Mouse (Mus musculus) limb, embryonic 11.5 days (tissue): ENCODE measurements around the gene Cadm1. TPM values are rescaled to one million over a fixed set of nuclear protein-coding genes. Genes with fewer than 3 reads are reported as not detected.

Experiments
- ATAC-seq: fragments of 200-750 bp; cut with Nextera tagmentation; 2 replicates; pipeline ENCODE4 v1.8.0; 2017; ENCODE audit warnings: low read depth; ENCODE audit not compliant: insufficient number of reproducible peaks, low FRiP score, low TSS enrichment
- DNase-seq: peaks from one replicate; pipeline ENCODE4 v3.0.0-alpha.2; 2015; ENCODE audit warnings: low spot score
- H3K27ac ChIP-seq: fragments of 300-500 bp; sonication (generic); replicated peaks from 2 replicates; pipeline ENCODE4 v1.5.1; 2014; ENCODE audit warnings: low read depth, mild to moderate bottlenecking, low read length
- H3K27me3 ChIP-seq: fragments of 300-500 bp; sonication (generic); 2 replicates; pipeline ENCODE4 v1.6.1; 2014; ENCODE audit warnings: mild to moderate bottlenecking, low read length, mixed read lengths; ENCODE audit not compliant: control insufficient read depth, insufficient read depth
- H3K36me3 ChIP-seq: fragments of 300-500 bp; sonication (generic); 2 replicates; pipeline ENCODE4 v1.6.1; 2014; ENCODE audit warnings: mild to moderate bottlenecking, low read length, moderate library complexity, mixed read lengths; ENCODE audit not compliant: control insufficient read depth, insufficient read depth
- H3K4me1 ChIP-seq: fragments of 300-500 bp; sonication (generic); 2 replicates; pipeline ENCODE4 v1.6.1; 2014; ENCODE audit warnings: low read length, mixed read lengths; ENCODE audit not compliant: control insufficient read depth, insufficient read depth
- H3K4me2 ChIP-seq: fragments of 300-500 bp; sonication (generic); 2 replicates; pipeline ENCODE4 v1.6.1; 2014; ENCODE audit warnings: low read depth, mild to moderate bottlenecking, moderate library complexity; ENCODE audit not compliant: severe bottlenecking
- H3K4me3 ChIP-seq: fragments of 300-500 bp; sonication (generic); 2 replicates; pipeline ENCODE4 v1.5.1; 2014; ENCODE audit warnings: low read depth, low read length
- H3K9ac ChIP-seq: fragments of 300-500 bp; sonication (generic); 2 replicates; pipeline ENCODE4 v1.6.1; 2014; ENCODE audit warnings: mild to moderate bottlenecking, low read length
- H3K9me3 ChIP-seq: fragments of 300-500 bp; sonication (generic); 2 replicates; pipeline ENCODE4 v1.6.1; 2016; ENCODE audit warnings: low read length; ENCODE audit not compliant: control insufficient read depth
- WGBS: fragments of 180-500 bp; shearing (Covaris S2); extraction: QIAGEN DNeasy Blood & Tissue Kit; methylation state at CpG from one replicate; pipeline ENCODE4 v1.1.7; 2014; 5-methylcytosine and 5-hydroxymethylcytosine counted together
- polyA plus RNA-seq: library from polyadenylated mRNA; unstranded; fragments of >200 nt; fragmentation: Nextera tagmentation; extraction: Ambion mirVana; gene quantifications from 2 replicates; pipeline ENCODE4 v1.2.1, GENCODE M21; 2014

Gene Cadm1
- polyA plus RNA-seq, 1 experiment from 2014 or later: 57.3 TPM

DNA sequence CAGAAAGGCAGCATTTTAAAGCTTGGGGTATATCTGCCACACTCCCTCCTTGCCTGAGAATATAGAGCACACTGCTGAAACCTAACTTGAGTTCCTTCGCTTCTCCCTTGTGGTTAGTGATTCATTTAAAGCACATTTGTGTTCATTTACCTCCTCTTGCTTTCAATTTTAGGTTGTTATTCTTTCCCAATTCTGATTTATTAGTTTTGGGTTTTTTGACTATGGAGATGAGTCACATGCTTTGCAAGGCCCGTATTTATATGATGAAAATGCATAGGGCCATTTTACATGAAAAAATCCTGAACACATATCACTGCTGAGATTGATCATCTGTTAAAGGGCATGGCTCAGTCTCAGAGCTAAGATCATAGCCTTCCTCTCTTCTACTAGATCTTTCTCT, 115.1 kb downstream of the Cadm1 start:
- DNase-seq: no peak
- Histone ChIP-seq H3K9ac (no peak overlapping the region), H3K9me3 (no peaks in the 10 kb centered on the region), H3K4me3 (no peak overlapping the region), H3K4me2 (no peak overlapping the region), H3K4me1 (peaks cover 6% of the 10 kb centered on the region; the same call in 1 of the 2 replicates), H3K27me3 (no peaks in the 10 kb centered on the region), H3K36me3 (no peaks in the 10 kb centered on the region), H3K27ac (no peak overlapping the region)
- no peak for ATAC-seq
- 87% methylated on average over 2 of the region's 2 CpGs for WGBS

DNA sequence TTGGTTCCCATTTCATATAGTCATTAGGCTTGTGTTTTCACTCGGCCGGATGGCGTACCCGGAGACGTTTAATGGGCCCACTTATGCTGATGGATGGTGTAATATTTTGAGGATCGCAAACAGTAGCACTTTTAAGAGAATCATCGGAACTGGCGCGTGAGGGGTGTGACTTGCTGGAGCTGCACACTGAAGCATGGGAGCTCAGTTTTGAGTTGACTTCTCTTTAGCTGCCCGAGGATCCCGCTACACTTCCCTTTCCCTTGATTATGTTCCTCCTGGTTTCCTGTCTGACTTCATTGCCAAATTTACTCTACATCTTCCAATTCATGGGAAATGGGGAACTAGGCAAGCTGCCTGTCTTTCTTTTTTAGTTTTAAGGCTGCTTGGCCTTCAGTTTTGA, 121.5 kb downstream of the Cadm1 start:
- ATAC-seq (no peak), DNase-seq (peak; percentile 20)
- Histone ChIP-seq H3K27me3 (no peaks in the 10 kb centered on the region), H3K4me1 (peaks cover 6% of the 10 kb centered on the region; the same call in 1 of the 2 replicates), H3K36me3 (no peaks in the 10 kb centered on the region), H3K9me3 (no peaks in the 10 kb centered on the region), H3K27ac (no peak overlapping the region), H3K4me2 (no peak overlapping the region), H3K4me3 (no peak overlapping the region), H3K9ac (no peak overlapping the region)
- WGBS: 92% methylated on average over 11 of the region's 11 CpGs

DNA sequence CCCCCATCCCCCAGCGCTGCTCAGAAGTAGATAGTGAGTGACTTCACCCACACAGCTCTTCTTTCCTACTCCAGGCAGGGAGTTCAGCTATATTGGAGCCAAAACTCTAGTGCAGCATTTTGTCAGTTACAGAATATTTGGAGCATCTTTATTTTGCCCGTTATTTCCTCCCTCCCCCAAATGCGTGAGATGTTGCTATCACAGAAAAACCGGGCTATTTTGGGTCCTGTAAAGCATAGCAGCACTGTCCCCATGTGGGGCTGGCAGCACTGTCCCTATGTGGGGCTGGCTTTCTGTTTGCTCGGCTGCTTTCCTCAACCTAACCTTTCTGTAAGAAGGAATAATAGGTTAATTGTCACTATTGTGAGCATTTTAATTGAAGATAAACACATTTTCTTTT, 122.2 kb downstream of the Cadm1 start:
- no peak overlapping the region for H3K4me3 ChIP-seq
- 90% methylated on average over 5 of the region's 5 CpGs for WGBS
- peaks cover 5% of the 10 kb centered on the region; the same call in 1 of the 2 replicates for H3K4me1 ChIP-seq
- no peaks in the 10 kb centered on the region for H3K27me3 ChIP-seq
- no peak for ATAC-seq
- no peaks in the 10 kb centered on the region for H3K9me3 ChIP-seq
- H3K36me3 ChIP-seq: no peaks in the 10 kb centered on the region
- no peak overlapping the region for H3K4me2 ChIP-seq
- no peak for DNase-seq
- H3K27ac ChIP-seq: no peak overlapping the region
- H3K9ac ChIP-seq: no peak overlapping the region

DNA sequence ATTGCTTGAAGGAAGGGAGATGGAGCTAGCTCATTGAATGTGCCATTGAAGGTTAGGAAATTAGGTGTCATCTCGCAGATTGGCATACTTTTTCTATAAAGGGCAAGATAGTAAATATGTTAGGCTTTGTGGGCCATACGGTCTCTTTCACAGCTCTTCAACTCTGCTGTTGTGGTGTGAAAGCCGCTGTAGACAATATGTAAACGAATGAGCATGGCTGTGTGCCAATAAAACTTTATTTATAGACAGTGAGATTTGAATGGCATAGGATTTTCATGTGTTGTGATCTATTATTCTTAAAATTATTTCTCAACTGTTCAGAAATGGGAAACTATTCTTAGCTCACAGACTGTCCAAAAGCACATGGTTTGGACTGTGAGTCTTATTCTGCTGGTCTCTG, 123.0 kb downstream of the Cadm1 start:
- no peak overlapping the region for H3K4me2 ChIP-seq
- H3K4me3 ChIP-seq: no peak overlapping the region
- no peaks in the 10 kb centered on the region for H3K4me1 ChIP-seq
- H3K9ac ChIP-seq: no peak overlapping the region
- no peaks in the 10 kb centered on the region for H3K36me3 ChIP-seq
- DNase-seq (no peak), ATAC-seq (no peak)
- WGBS: 88% methylated on average over 4 of the region's 4 CpGs
- no peaks in the 10 kb centered on the region for H3K9me3 ChIP-seq
- H3K27ac ChIP-seq: no peak overlapping the region
- no peaks in the 10 kb centered on the region for H3K27me3 ChIP-seq

DNA sequence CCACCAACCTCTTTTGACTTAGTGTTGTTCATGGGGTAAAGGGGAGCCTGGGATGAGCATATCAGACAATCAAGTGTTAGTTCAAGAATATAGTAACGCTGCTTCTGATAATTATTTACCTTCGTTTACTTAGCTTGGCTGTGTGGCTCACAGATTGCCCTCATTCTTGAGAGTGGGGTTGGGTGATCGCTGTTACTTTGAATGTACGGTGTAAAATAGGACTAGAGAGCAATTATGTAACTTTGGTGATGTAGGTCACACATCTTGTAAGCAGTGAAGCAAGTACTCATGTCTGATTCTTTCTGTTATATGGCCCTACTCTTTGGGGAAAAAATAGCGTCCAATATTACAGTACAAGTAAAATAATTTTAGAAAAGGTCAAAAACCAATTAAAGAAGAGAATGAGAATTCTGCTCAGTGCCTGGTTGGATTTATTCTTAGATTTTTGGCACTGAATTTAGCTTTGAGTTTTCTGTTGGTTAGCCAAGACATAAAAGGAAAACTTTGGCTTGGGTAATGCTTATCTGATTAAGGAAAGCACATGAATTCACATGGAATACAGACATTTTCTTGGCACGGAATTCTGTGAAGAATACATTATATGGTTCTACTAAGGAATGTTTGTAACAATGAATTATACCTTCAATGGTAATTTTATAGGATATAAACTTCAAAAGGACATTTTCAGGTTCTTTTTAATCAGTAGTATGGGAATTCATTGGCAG, 129.6 kb downstream of the Cadm1 start:
- no peak for ATAC-seq

DNA sequence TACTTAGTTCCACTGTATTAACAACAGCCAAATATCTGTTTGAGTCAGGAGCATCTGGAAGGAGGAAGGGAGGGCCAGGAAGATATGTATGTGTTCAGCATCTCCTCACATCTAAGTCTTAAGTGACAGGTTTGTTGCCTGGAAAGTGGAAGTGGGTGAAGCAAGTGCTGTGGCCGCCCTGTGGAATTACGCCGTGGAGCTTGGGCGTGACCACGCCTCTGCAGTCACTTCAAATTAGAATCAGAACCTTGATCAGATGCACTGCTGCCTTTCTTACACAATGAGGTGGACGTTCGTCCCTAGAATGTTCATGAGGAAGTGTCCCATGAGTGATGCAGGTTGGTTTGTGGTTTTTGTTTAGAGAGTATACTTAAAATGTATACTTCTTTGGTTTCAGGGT, 131.6 kb downstream of the Cadm1 start:
- Histone ChIP-seq H3K4me3 (no peak overlapping the region), H3K9me3 (no peaks in the 10 kb centered on the region), H3K9ac (no peak overlapping the region), H3K4me2 (no peak overlapping the region), H3K27ac (no peak overlapping the region), H3K4me1 (no peaks in the 10 kb centered on the region), H3K36me3 (no peaks in the 10 kb centered on the region), H3K27me3 (no peaks in the 10 kb centered on the region)
- ATAC-seq: no peak
- WGBS: 93% methylated on average over 7 of the region's 7 CpGs
- DNase-seq: no peak

More for the DNA sequence above, 129.6 kb downstream of the Cadm1 start:
- DNase-seq: no peak
- H3K9ac ChIP-seq: no peak overlapping the region
- no peaks in the 10 kb centered on the region for H3K4me1 ChIP-seq
- 94% methylated on average over 6 of the region's 6 CpGs for WGBS
- H3K4me2 ChIP-seq: no peak overlapping the region
- no peaks in the 10 kb centered on the region for H3K27me3 ChIP-seq
- no peak overlapping the region for H3K27ac ChIP-seq
- H3K4me3 ChIP-seq: no peak overlapping the region
- no peaks in the 10 kb centered on the region for H3K36me3 ChIP-seq
- H3K9me3 ChIP-seq: no peaks in the 10 kb centered on the region

DNA sequence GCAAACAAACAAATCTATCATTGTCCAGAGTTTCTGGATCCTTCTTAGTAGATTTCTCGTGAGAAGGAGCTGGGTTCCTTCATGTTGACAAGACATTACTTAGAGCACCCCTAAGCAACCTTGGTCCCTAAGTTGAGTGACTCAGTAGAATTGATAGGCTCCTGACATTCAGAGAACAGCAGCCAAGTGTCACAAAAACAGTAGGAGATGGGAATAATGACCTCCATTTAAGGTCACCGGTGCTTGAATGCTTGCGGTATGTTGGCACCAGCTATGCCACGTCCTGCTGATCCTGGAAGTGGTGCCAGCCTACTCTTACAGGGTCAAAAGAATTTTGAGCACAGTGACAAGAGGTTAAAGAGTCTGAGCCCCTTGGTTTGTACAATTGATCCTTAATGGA, 139.2 kb downstream of the Cadm1 start:
- Histone ChIP-seq H3K36me3 (no peaks in the 10 kb centered on the region), H3K9me3 (no peaks in the 10 kb centered on the region), H3K4me2 (no peak overlapping the region), H3K27ac (no peak overlapping the region), H3K4me1 (peaks cover 5% of the 10 kb centered on the region; the same call in 1 of the 2 replicates), H3K4me3 (no peak overlapping the region), H3K27me3 (no peaks in the 10 kb centered on the region), H3K9ac (no peak overlapping the region)
- ATAC-seq (no peak), DNase-seq (no peak)
- WGBS: 85% methylated on average over 4 of the region's 4 CpGs

DNA sequence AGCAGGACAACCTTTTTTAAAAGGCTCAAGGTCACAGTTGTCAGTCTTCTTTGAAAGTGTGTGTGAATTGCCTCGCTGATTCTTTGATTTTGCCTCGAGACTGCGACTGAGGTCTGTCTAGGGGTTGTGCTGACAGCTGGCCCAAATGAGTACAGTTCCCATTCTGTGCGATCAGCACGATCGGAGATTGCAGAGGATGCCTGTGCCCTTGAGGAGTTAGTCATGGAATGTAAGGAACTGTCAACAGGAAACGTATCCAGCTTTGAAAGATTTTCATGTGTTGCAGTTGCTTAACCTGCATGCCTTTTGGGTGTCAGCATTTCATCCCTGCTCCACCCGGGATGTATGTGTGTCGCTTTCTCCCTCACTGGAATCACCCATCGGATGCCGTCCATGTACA, 141.6 kb downstream of the Cadm1 start:
- DNase-seq (no peak), ATAC-seq (no peak)
- 67% methylated on average over 11 of the region's 11 CpGs for WGBS
- no peaks in the 10 kb centered on the region for H3K36me3 ChIP-seq
- H3K9ac ChIP-seq: no peak overlapping the region
- H3K4me1 ChIP-seq: peaks cover 11% of the 10 kb centered on the region
- no peak overlapping the region for H3K4me2 ChIP-seq
- H3K27me3 ChIP-seq: no peaks in the 10 kb centered on the region
- no peak overlapping the region for H3K4me3 ChIP-seq
- H3K9me3 ChIP-seq: no peaks in the 10 kb centered on the region
- H3K27ac ChIP-seq: no peak overlapping the region
